Mouse (Mus musculus) embryo, embryonic 9.5 days (tissue): ENCODE results near the gene Zfp511.

Source experiments
- DNase-seq: peaks from one replicate; pipeline ENCODE4 v3.0.0-alpha.2; 2017; ENCODE audit errors: extremely low spot score

The Zfp511 gene

GRCm38 (mm10) chr7:140048361-140049114, 12.3 kb downstream of the Zfp511 start, which contains the start of gene Msx3:
Gene Msx3, minus strand, starts transcription at chr7:140049089.
- peak; percentile 44 for DNase-seq

GRCm38 (mm10) chr7:140049115-140049689, 13.0 kb downstream of the Zfp511 start:
- DNase-seq = peak; percentile 63

GRCm38 (mm10) chr7:140054124-140054523, 17.9 kb downstream of the Zfp511 start:
- no peak for DNase-seq

GRCm38 (mm10) chr7:140057413-140058407, 21.5 kb downstream of the Zfp511 start:
- DNase-seq = peak; percentile 84

GRCm38 (mm10) chr7:140058528-140058927, 22.3 kb downstream of the Zfp511 start:
- DNase-seq = no peak

- no peak for DNase-seq
These were observed 23.4 kb downstream of the Zfp511 start for GRCm38 (mm10) chr7:140059601-140060000.

- peak; percentile 75 for DNase-seq
These were observed 25.0 kb downstream of the Zfp511 start for GRCm38 (mm10) chr7:140060936-140061831.

- no peak for DNase-seq
These were observed 25.6 kb downstream of the Zfp511 start for GRCm38 (mm10) chr7:140061832-140062130.

GRCm38 (mm10) chr7:140062307-140062706, 26.1 kb downstream of the Zfp511 start:
- DNase-seq = peak; percentile 46

- peak; percentile 69 for DNase-seq
These were observed 26.9 kb downstream of the Zfp511 start for GRCm38 (mm10) chr7:140063092-140063491.

- DNase-seq = no peak
These were observed 31.2 kb downstream of the Zfp511 start for GRCm38 (mm10) chr7:140067397-140067796.

- DNase-seq = peak; percentile 58
These were observed 34.0 kb downstream of the Zfp511 start for GRCm38 (mm10) chr7:140070042-140070711.

GRCm38 (mm10) chr7:140077698-140078097, 41.5 kb downstream of the Zfp511 start:
- DNase-seq = no peak

- peak; percentile 72 for DNase-seq
These were observed 42.5 kb downstream of the Zfp511 start for GRCm38 (mm10) chr7:140078711-140079110.

- DNase-seq = peak; percentile 81
These were observed 44.4 kb downstream of the Zfp511 start for GRCm38 (mm10) chr7:140080503-140081156.

- DNase-seq = no peak
These were observed 45.4 kb downstream of the Zfp511 start for GRCm38 (mm10) chr7:140081408-140082241.

- DNase-seq = peak; percentile 64
These were observed 46.1 kb downstream of the Zfp511 start, which contains the start of gene Caly for GRCm38 (mm10) chr7:140082242-140082678. Gene Caly, minus strand, starts transcription at chr7:140082548.
